Mouse (Mus musculus) kidney, embryonic 16.5 days (tissue): Measurements from ENCODE around the gene Rnf169. TPM values are rescaled to one million over a fixed set of nuclear protein-coding genes. Genes with fewer than 3 reads are reported as not detected.

Experiments
- ATAC-seq: fragments of 200-750 bp; cut with Nextera tagmentation; 2 replicates; pipeline ENCODE4 v1.8.0; 2017; ENCODE audit warnings: moderate TSS enrichment; ENCODE audit not compliant: low FRiP score, low TSS enrichment
- H3K27ac ChIP-seq: fragments of 300-500 bp; sonication (generic); 2 replicates; pipeline ENCODE4 v1.5.1; 2014; ENCODE audit warnings: low read length
- H3K27me3 ChIP-seq: fragments of 300-500 bp; sonication (generic); 2 replicates; pipeline ENCODE4 v1.6.1; 2014; ENCODE audit warnings: low read length, control low read depth, mixed read lengths; ENCODE audit not compliant: insufficient read depth
- H3K36me3 ChIP-seq: fragments of 300-500 bp; sonication (generic); 2 replicates; pipeline ENCODE4 v1.6.1; 2014; ENCODE audit warnings: low read length, control low read depth, mixed read lengths; ENCODE audit not compliant: insufficient read depth
- H3K4me1 ChIP-seq: fragments of 300-500 bp; sonication (generic); 2 replicates; pipeline ENCODE4 v1.6.1; 2014; ENCODE audit warnings: low read length, control low read depth, mixed read lengths; ENCODE audit not compliant: insufficient read depth
- H3K4me2 ChIP-seq: fragments of 300-500 bp; sonication (generic); replicated peaks from 2 replicates; pipeline ENCODE4 v1.6.1; 2014; ENCODE audit warnings: low read depth, low read length
- H3K4me3 ChIP-seq: fragments of 300-500 bp; sonication (generic); 2 replicates; pipeline ENCODE4 v1.5.1; 2014; ENCODE audit warnings: mild to moderate bottlenecking, low read length
- H3K9ac ChIP-seq: fragments of 300-500 bp; sonication (generic); replicated peaks from 2 replicates; pipeline ENCODE4 v1.6.1; 2014; ENCODE audit warnings: low read length
- H3K9me3 ChIP-seq: fragments of 300-500 bp; sonication (generic); 2 replicates; pipeline ENCODE4 v1.6.1; 2016; ENCODE audit warnings: low read length, control low read depth
- WGBS: fragments of 180-500 bp; shearing (Covaris S2); extraction: QIAGEN DNeasy Blood & Tissue Kit; methylation state at CpG from one replicate; pipeline ENCODE4 v1.1.7; 2014; 5-methylcytosine and 5-hydroxymethylcytosine counted together
- polyA plus RNA-seq: library from polyadenylated mRNA; unstranded; fragments of >200 nt; fragmentation: Nextera tagmentation; extraction: Ambion mirVana; gene quantifications from 2 replicates; pipeline ENCODE4 v1.2.1, GENCODE M21; 2015

Gene Rnf169
- polyA plus RNA-seq, 1 experiment from 2014 or later, result 5.6 TPM

GRCm38 (mm10) chr7:99904421-99905005, 75.7 kb downstream of the Rnf169 start:
- H3K9me3 ChIP-seq, result no peaks in the 10 kb centered on the region
- H3K4me2 ChIP-seq, result no peak overlapping the region
- H3K4me3 ChIP-seq, result no peak overlapping the region
- H3K4me1 ChIP-seq, result no peaks in the 10 kb centered on the region
- H3K27me3 ChIP-seq, result no peaks in the 10 kb centered on the region
- H3K9ac ChIP-seq, result no peak overlapping the region
- 51% methylated on average over 3 of the region's 3 CpGs for WGBS
- H3K36me3 ChIP-seq, result no peaks in the 10 kb centered on the region
- no peak overlapping the region for H3K27ac ChIP-seq
- ATAC-seq, result no peak

- no peak for ATAC-seq
- no peak overlapping the region for H3K4me2 ChIP-seq
- WGBS, result 78% methylated on average over 11 of the region's 11 CpGs
Measured at GRCm38 (mm10) chr7:99902918-99903665, 77.2 kb downstream of the Rnf169 start.

DNA sequence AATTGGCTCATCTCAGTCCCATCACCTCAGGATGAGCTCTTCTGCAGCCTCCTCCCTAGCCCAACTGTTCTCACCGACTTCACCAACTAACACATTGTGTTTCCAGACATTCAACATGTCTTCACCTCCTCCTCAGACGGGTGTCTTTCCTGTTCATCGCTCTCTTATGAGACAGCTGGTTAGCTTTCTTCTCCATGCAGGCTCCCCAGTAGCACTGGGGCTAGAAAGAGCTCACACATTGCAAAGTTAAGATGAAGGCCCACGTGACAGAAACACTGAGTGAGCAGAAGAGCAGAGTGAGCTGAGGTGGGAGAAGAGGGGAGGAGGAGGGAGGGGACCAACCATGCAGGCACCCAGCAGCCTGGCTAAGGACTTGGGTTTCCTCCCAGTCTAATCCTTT, 78.0 kb downstream of the Rnf169 start:
- H3K4me1 ChIP-seq, result no peaks in the 10 kb centered on the region
- 65% methylated on average over 4 of the region's 4 CpGs for WGBS
- H3K36me3 ChIP-seq, result no peaks in the 10 kb centered on the region
- no peaks in the 10 kb centered on the region for H3K27me3 ChIP-seq
- H3K9ac ChIP-seq, result no peak overlapping the region
- no peak for ATAC-seq
- H3K27ac ChIP-seq, result no peak overlapping the region
- H3K4me2 ChIP-seq, result no peak overlapping the region
- H3K9me3 ChIP-seq, result no peaks in the 10 kb centered on the region
- no peak overlapping the region for H3K4me3 ChIP-seq

More at GRCm38 (mm10) chr7:99902918-99903665, 77.2 kb downstream of the Rnf169 start:
- Histone ChIP-seq H3K4me1 (no peaks in the 10 kb centered on the region), H3K9ac (no peak overlapping the region), H3K27ac (no peak overlapping the region), H3K36me3 (no peaks in the 10 kb centered on the region), H3K27me3 (no peaks in the 10 kb centered on the region), H3K9me3 (no peaks in the 10 kb centered on the region), H3K4me3 (no peak overlapping the region)

DNA sequence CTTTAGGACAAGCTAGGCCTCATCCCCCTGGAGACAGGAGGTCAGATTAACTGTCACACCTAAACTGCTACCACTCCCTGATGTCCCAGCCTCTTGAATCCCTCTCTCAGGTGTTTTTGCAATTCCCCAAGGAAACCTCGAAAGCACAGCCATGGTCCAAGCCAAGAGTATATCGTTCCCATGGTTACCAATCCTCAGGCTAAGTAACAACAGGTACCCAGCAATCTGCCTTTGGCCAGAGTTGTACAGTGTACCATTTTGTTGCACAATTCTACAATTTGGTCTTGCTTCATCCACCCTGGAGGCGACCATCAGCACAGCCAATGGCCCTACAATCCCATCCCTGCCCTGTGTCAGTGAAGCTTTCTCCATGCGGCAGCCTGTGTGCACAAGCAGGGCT, 83.3 kb downstream of the Rnf169 start:
- Histone ChIP-seq H3K9ac (no peak overlapping the region), H3K9me3 (no peaks in the 10 kb centered on the region), H3K27me3 (no peaks in the 10 kb centered on the region), H3K4me1 (no peaks in the 10 kb centered on the region), H3K36me3 (no peaks in the 10 kb centered on the region), H3K4me2 (no peak overlapping the region), H3K27ac (no peak overlapping the region), H3K4me3 (no peak overlapping the region)
- no peak for ATAC-seq
- WGBS, result 78% methylated on average over 4 of the region's 4 CpGs

DNA sequence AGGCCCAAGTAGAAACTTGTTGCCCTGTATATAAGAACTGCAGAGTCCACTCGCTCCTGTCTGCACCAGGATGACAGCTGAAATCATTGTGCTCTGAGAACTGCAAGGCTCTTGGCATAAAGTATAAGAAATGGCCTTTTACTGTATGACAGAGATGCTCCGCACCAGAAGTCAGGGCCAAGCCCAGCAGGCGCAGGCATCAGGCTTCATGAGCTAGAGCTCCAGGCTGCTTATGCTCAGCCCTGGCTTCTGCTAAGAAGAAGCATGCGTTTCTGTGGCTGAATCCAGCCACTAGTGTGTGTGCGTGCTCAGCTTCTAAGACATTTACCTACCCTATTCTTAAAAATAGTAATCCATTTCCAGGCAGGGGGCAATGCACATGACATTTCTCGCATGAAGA, 85.8 kb downstream of the Rnf169 start:
- whole genome bisulfite sequencing, result 84% methylated on average over 6 of the region's 6 CpGs
- Histone ChIP-seq H3K4me2 (no peak overlapping the region), H3K27me3 (no peaks in the 10 kb centered on the region), H3K9me3 (no peaks in the 10 kb centered on the region), H3K4me1 (no peaks in the 10 kb centered on the region), H3K27ac (no peak overlapping the region), H3K9ac (no peak overlapping the region), H3K4me3 (no peak overlapping the region), H3K36me3 (no peaks in the 10 kb centered on the region)
- no peak for ATAC-seq

- no peaks in the 10 kb centered on the region for H3K36me3 ChIP-seq
- no peaks in the 10 kb centered on the region for H3K4me1 ChIP-seq
- H3K9ac ChIP-seq, result no peak overlapping the region
- H3K27ac ChIP-seq, result no peak overlapping the region
- H3K4me3 ChIP-seq, result no peak overlapping the region
- 83% methylated on average over 3 of the region's 3 CpGs for WGBS
- H3K9me3 ChIP-seq, result no peaks in the 10 kb centered on the region
- no peak overlapping the region for H3K4me2 ChIP-seq
- H3K27me3 ChIP-seq, result no peaks in the 10 kb centered on the region
- no peak for ATAC-seq
Measured at GRCm38 (mm10) chr7:99893967-99894366, 86.3 kb downstream of the Rnf169 start.

GRCm38 (mm10) chr7:99892351-99892750, 87.9 kb downstream of the Rnf169 start:
- WGBS, result 76% methylated on average over 2 of the region's 2 CpGs
- Histone ChIP-seq H3K27ac (no peak overlapping the region), H3K9me3 (no peaks in the 10 kb centered on the region), H3K27me3 (no peaks in the 10 kb centered on the region), H3K9ac (no peak overlapping the region), H3K36me3 (no peaks in the 10 kb centered on the region), H3K4me1 (no peaks in the 10 kb centered on the region), H3K4me3 (no peak overlapping the region), H3K4me2 (no peak overlapping the region)
- ATAC-seq, result no peak

DNA sequence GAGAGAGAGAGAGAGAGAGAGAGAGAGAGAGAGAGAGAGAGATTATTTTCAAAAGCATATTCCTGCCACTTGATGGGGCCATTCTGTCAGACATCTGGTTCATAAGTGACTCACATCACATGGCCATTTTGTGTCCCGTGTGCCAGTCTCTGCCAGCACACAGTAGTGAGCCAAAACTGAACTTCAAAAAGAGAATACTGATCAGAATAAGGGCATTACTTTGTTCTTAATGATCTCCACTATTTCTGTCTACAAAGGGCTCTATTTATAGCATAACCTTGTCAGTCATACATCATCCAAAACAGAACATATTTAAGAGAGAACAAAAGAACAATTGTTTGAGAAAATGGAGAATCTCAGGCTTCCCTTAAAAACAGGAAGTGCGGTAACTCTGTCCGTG, 88.8 kb downstream of the Rnf169 start:
- Histone ChIP-seq H3K36me3 (no peaks in the 10 kb centered on the region), H3K4me2 (no peak overlapping the region), H3K27ac (no peak overlapping the region), H3K9me3 (no peaks in the 10 kb centered on the region), H3K4me1 (no peaks in the 10 kb centered on the region), H3K27me3 (no peaks in the 10 kb centered on the region), H3K9ac (no peak overlapping the region), H3K4me3 (no peak overlapping the region)
- WGBS, result 46% methylated on average over 3 of the region's 3 CpGs
- no peak for ATAC-seq

DNA sequence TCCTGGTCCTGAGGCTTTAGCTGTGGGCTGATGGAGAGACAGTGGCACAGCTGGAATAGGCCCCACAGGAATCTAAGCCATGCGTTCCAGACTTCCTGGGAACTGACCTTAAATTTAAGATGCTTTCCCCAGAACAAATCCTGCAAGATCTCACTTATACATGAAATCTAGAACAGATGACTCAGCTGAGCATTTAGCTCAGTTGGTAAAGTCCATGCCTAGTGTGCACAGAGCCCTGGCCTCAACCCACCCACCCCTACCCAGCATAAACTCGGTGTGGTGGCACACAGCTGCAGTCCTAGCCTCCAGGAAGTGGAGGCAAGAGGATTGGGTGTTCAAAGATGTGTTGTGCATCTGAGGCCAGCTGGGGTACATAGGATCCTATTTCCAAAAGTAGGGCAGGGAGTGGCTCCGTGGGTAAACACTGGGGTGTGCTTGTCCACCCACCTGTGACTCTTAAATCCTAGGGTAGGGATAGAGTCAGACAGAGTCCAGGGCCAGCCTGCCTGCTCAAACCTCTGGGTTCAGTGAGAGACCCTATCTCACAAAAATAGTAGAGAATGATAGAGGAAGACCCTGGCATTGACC, 90.0 kb downstream of the Rnf169 start:
- Histone ChIP-seq H3K4me3 (no peak overlapping the region), H3K27ac (no peak overlapping the region), H3K4me1 (no peaks in the 10 kb centered on the region), H3K4me2 (no peak overlapping the region), H3K27me3 (no peaks in the 10 kb centered on the region), H3K9me3 (no peaks in the 10 kb centered on the region), H3K36me3 (no peaks in the 10 kb centered on the region), H3K9ac (no peak overlapping the region)
- 58% methylated on average over 3 of the region's 3 CpGs for WGBS
- ATAC-seq, result no peak
